Mouse (Mus musculus): ENCODE measurements around the gene Dennd6a.
"Not testable (repeated sequence)": the region's sequence is repeated elsewhere in the genome, so short reads cannot be mapped to it uniquely, and the experiment has no call there.

Gene Dennd6a

GRCm38 (mm10) chr14:26573556-26573955 is at the start of gene Dennd6a:
Dennd6a (plus strand) TSS chr14:26573856.
- DNase-seq, result not testable (repeated sequence)

DNA sequence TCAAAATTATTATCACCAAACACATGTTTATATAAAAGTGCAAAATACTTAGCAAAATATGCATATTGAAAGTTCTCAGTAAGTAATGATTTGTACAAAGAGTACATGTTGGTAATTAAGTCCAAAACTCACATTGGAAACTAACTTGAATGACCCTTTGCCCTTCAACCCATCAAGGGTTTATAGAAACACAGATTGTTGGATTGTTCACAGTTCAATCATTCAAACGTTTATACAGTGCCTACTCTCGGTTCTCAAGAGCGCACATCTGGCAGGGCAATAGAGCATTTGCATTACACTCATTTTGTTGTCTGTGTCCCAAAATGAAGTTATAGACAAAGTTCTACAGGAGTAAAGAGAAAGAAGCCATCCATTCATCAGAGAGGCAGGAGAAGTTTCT is 47.7 kb upstream of the Dennd6a start:
- DNase-seq, result no peak

- no peak for DNase-seq
These were observed 45.4 kb upstream of the Dennd6a start for GRCm38 (mm10) chr14:26528296-26528695.

- no peak for DNase-seq
These were observed 43.3 kb upstream of the Dennd6a start for GRCm38 (mm10) chr14:26530350-26530749.

GRCm38 (mm10) chr14:26531410-26532313 is 42.0 kb upstream of the Dennd6a start:
- DNase-seq, result no peak

- no peak for DNase-seq
These were observed 40.9 kb upstream of the Dennd6a start for GRCm38 (mm10) chr14:26532752-26533151.

- no peak for DNase-seq
These were observed 40.4 kb upstream of the Dennd6a start for GRCm38 (mm10) chr14:26533267-26533666.

- DNase-seq, result peak; percentile 44
These were observed 39.6 kb upstream of the Dennd6a start for GRCm38 (mm10) chr14:26533821-26534756.

GRCm38 (mm10) chr14:26534757-26535479 is 38.7 kb upstream of the Dennd6a start, which contains the start of gene Slmap:
Slmap (minus strand) TSS chr14:26534931.
- peak; percentile 99 for DNase-seq

DNA sequence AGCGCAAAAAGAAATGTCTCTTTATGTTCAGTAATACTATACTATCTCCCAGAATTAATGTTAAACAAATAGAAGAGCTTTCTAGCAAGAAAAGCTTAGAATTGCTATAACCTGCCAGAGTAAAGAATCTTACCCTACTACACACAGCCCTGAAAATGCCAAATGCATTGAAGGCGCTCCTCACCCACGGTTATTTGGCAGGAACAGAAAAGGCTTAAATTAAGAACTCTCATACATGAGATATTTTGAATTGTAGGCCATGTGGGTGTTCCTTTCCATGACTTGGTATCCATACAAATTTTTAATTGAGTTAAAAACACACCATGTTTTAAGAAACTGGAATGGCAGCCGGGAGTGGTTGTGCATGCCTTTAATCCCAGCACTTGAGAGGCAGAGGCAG is 34.4 kb upstream of the Dennd6a start:
- no peak for DNase-seq

- no peak for DNase-seq
These were observed 33.1 kb upstream of the Dennd6a start for GRCm38 (mm10) chr14:26540577-26540976.

GRCm38 (mm10) chr14:26542136-26542535 is 31.5 kb upstream of the Dennd6a start:
- no peak for DNase-seq

DNA sequence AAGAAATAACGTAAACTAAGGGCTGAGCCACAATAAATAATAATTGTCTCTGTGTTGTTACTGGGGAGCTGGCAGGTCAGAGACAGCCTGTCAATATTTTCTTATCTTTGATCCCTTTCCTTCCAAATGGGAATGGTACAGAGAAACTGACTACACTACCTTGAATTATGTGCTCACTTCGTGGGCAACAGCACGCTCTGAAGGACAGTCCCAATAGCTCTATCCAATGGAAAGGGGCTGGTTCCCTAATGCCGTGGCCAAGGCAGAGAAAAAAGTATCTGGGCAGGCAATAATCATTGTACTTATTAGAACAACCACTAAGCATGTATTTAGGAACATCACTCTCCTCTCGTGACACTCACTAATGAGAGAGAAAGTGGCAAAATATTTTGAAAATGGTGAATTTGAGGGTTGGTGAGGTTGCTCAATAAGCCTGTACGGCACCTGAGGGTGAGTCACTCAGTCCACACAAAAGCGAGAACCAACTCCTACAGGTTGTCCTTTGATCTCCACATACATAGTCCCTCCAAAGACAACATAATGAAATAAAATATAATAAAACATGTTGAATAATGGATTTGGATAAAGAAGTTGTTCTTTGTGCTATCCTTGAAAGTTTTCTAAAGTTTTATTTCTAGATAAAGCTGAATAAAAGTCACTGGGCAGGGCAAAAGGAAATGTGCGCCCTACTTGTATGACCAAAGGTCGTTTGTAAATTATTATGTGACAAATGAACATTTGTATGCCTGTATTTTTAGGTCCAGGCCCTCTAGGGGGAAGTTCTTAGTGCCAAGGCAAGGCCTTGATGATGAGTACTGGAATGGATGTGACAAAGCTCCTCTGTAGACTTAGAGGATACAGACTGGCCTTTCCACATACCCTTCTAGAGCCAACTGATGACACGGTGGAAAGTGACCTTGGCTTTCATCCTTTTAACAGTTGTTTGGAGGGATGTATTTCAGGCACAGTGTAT is 25.9 kb upstream of the Dennd6a start:
- no peak for DNase-seq

- no peak for DNase-seq
These were observed 22.9 kb upstream of the Dennd6a start for GRCm38 (mm10) chr14:26550712-26551111.

DNA sequence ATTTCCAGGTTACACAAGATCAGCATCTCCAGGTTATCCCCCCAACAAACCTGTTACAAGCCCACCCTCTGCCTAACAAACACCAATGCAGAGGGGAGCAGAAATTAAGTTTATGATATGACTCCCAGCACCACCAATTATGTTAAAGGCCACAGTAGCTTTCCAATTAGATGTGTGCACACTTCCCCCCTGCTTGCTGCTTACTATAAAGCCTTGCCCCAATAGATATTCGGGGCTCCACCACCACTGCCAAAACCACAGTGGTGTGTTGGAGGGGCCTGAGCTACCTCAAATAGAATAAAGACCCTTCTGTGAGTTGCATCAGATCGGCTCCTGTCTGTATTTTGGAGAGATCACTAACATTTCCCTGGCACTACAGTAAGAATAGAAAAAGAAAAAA is 21.2 kb upstream of the Dennd6a start:
- DNase-seq, result no peak

DNA sequence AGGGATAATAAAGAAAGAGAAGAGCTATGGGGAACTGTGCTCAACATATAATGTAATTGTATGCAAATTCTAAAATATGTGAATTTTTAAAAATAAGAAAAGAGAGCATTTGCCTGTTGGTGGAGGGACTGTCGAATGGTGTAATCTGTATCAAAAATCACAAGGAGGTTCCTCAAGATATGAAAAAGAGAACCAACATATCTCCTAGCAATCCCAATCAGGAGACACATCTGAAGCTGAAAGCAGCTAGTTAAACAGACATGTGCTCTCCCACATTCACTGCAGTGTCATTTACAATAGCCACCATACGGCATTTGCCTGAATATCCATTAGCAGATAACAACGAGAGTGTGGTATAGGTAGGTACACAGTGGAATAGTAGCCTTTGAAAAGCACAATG is 20.8 kb upstream of the Dennd6a start:
- no peak for DNase-seq

GRCm38 (mm10) chr14:26557581-26557980 is 16.1 kb upstream of the Dennd6a start:
- DNase-seq, result no peak

- no peak for DNase-seq
These were observed 15.1 kb upstream of the Dennd6a start for GRCm38 (mm10) chr14:26558536-26558935.

DNA sequence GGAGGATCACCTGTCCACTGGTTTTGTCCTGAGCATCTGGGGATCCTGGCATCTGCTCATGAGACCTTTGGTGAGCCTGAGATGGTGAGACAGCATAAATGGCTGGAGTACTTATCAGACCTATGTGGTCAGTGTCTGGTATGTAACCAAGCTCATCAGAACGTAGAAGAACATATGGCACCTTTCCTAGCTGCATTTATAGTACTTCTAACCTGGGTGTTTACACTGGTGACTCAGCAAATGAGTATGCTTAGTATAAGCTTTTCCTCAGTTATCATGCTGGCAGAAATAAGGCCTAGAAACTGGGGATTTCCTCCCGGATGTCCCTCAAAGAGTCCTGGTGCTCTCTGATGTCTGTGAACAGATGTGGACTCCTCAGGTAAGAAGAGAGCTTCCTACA is 11.4 kb upstream of the Dennd6a start:
- no peak for DNase-seq

DNA sequence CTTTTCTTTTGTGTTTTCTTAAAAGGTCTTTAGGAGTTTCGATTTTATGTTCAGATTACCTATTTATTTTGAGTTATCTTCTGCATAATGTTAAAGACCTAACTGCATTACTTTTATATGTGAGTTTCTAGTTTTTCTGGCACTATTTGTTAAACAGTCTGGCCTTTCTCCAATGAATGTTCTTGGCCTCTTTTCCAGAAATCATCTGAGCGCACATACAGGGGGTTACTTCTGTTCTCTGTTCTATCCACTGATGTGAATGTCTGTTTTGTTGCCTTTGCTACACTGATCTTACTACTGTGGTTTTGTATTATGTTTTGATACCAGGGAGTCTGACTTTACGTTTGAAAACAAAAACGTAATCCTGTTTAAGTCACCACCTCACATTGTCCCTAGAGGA is 3.8 kb upstream of the Dennd6a start:
- DNase-seq, result no peak

DNA sequence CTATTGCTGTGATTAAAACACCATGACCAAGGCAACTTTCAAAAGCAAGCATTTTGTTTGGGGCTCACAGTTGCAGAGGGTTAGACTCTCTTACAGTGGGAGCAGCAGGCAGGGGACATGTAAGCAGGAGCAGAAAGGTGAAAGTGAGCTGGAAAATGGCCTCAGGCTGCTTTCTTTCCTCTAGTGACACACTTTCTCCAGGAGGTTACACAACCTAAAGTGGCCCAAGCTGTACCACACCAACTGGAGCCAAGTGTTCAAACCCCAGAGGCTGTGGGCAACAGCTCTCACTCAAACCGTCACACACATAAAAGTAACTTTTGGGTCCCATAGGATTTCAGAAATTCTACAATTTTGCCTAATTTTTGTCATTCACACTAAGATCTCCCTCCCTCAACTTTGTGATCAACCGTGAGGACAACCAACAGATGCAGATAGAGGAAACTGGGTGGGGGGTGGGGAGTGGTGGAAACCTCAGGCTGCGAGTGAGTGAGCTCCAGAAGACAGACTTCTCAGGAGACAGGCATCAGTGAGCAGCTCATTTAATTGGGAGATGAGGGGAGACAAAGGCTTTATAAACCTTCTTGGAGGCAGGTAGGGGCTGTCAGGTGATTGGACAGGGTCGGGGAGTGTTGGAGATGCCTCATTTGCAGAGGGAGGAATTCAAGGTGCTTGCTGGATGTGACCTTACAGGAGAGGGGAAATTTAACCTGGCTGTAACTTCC is 1.5 kb upstream of the Dennd6a start:
- no peak for DNase-seq

Data from cerebellum, adult 9-10 months (tissue).